Mouse (Mus musculus) ES-Bruce4 (cell line): ENCODE data around the gene Alx3. TPM values are rescaled to one million over a fixed set of nuclear protein-coding genes. Genes with fewer than 3 reads are reported as not detected.

Source experiments
- H3K27ac ChIP-seq: 2 replicates; pipeline ENCODE4 v1.5.1; 2012; ENCODE audit warnings: low read length, inconsistent platforms; ENCODE audit not compliant: insufficient read depth
- H3K27me3 ChIP-seq: 2 replicates; pipeline ENCODE4 v1.6.1; 2012; ENCODE audit warnings: mild to moderate bottlenecking, low read length, inconsistent platforms; ENCODE audit not compliant: control insufficient read depth, poor library complexity, insufficient read depth, severe bottlenecking
- H3K36me3 ChIP-seq: 2 replicates; pipeline ENCODE4 v1.6.1; 2012; ENCODE audit warnings: inconsistent platforms, mild to moderate bottlenecking, low read length, moderate library complexity; ENCODE audit not compliant: control insufficient read depth, poor library complexity, insufficient read depth, severe bottlenecking
- H3K4me1 ChIP-seq: one replicate; pipeline ENCODE4 v1.8.1; 2011; ENCODE audit warnings: low read length; ENCODE audit not compliant: control insufficient read depth, insufficient read depth
- H3K4me3 ChIP-seq: 2 replicates; pipeline ENCODE4 v1.5.1; 2011; ENCODE audit warnings: low read depth, mild to moderate bottlenecking, low read length
- H3K9ac ChIP-seq: 2 replicates; pipeline ENCODE4 v1.6.1; 2012; ENCODE audit warnings: low read depth, mild to moderate bottlenecking, inconsistent platforms; ENCODE audit not compliant: poor library complexity, severe bottlenecking
- H3K9me3 ChIP-seq: replicated peaks from 2 replicates; pipeline ENCODE4 v1.6.1; 2012; ENCODE audit warnings: mild to moderate bottlenecking, low read length, inconsistent platforms; ENCODE audit not compliant: control insufficient read depth, poor library complexity, insufficient read depth, severe bottlenecking
- CTCF ChIP-seq: IDR thresholded peaks from one replicate; pipeline ENCODE4 v1.8.1; 2011; ENCODE audit warnings: low read depth, low read length
- EP300 ChIP-seq: IDR thresholded peaks from 2 replicates; pipeline ENCODE4 v1.6.1; 2011; ENCODE audit warnings: low read depth, low read length; ENCODE audit not compliant: insufficient read depth
- POLR2A ChIP-seq: IDR thresholded peaks from one replicate; pipeline ENCODE4 v1.8.1; 2011; ENCODE audit warnings: low read length; ENCODE audit not compliant: insufficient read depth
- polyA plus RNA-seq: library from polyadenylated mRNA; stranded (reverse); fragments of >200 nt; gene quantifications from 2 replicates; pipeline ENCODE4 v1.2.4, GENCODE M21; 2011; ENCODE audit warnings: low read depth; ENCODE audit not compliant: missing spikeins, insufficient read depth, insufficient read length

Alx3 gene
- polyA plus RNA-seq, 1 experiment: 0.31 TPM

GRCm38 (mm10) chr3:107591612-107592011 is 3.2 kb upstream of the Alx3 start:
- Histone ChIP-seq H3K4me3 (no peak overlapping the region), H3K27me3 (peaks cover 16% of the 10 kb centered on the region), H3K4me1 (no peaks in the 10 kb centered on the region), H3K27ac (no peak overlapping the region), H3K36me3 (no peaks in the 10 kb centered on the region), H3K9me3 (no peaks in the 10 kb centered on the region; the same call in 1 of the 2 replicates), H3K9ac (no peak overlapping the region)
- TF ChIP-seq CTCF: no peak
- TF ChIP-seq EP300: no peak
- no peak for TF ChIP-seq POLR2A

GRCm38 (mm10) chr3:107593632-107594031 is 1.2 kb upstream of the Alx3 start:
- Histone ChIP-seq H3K9ac (no peak overlapping the region), H3K27me3 (peaks cover 21% of the 10 kb centered on the region), H3K36me3 (no peaks in the 10 kb centered on the region), H3K4me1 (no peaks in the 10 kb centered on the region), H3K9me3 (no peaks in the 10 kb centered on the region), H3K27ac (no peak overlapping the region), H3K4me3 (no peak overlapping the region)
- TF ChIP-seq POLR2A (no peak), EP300 (no peak), CTCF (no peak)

- Histone ChIP-seq H3K27me3 (peaks cover 21% of the 10 kb centered on the region), H3K4me3 (peak overlapping the region; percentile 49), H3K4me1 (no peaks in the 10 kb centered on the region), H3K36me3 (no peaks in the 10 kb centered on the region), H3K9ac (peak overlapping the region; percentile 40), H3K9me3 (no peaks in the 10 kb centered on the region), H3K27ac (no peak overlapping the region)
- no peak for TF ChIP-seq EP300
- TF ChIP-seq POLR2A: no peak
- TF ChIP-seq CTCF: no peak
These were observed 570 bp downstream of the Alx3 start for GRCm38 (mm10) chr3:107595264-107595937.

- H3K4me1 ChIP-seq: no peaks in the 10 kb centered on the region
- no peak overlapping the region for H3K9ac ChIP-seq
- no peak overlapping the region for H3K27ac ChIP-seq
- TF ChIP-seq POLR2A: no peak
- TF ChIP-seq CTCF: no peak
- TF ChIP-seq EP300: no peak
- no peaks in the 10 kb centered on the region for H3K9me3 ChIP-seq
- H3K36me3 ChIP-seq: no peaks in the 10 kb centered on the region
- H3K4me3 ChIP-seq: peak overlapping the region; percentile 49
- peaks cover 21% of the 10 kb centered on the region for H3K27me3 ChIP-seq
These were observed 1.2 kb downstream of the Alx3 start for GRCm38 (mm10) chr3:107595938-107596461.

GRCm38 (mm10) chr3:107596559-107596958 is 1.7 kb downstream of the Alx3 start:
- Histone ChIP-seq H3K9me3 (no peaks in the 10 kb centered on the region), H3K9ac (no peak overlapping the region), H3K4me1 (no peaks in the 10 kb centered on the region), H3K27me3 (peaks cover 21% of the 10 kb centered on the region), H3K4me3 (peak overlapping the region; percentile 49; the same call in 1 of the 2 replicates), H3K27ac (no peak overlapping the region), H3K36me3 (no peaks in the 10 kb centered on the region)
- TF ChIP-seq POLR2A (no peak), CTCF (no peak), EP300 (no peak)

GRCm38 (mm10) chr3:107597134-107597533 is 2.3 kb downstream of the Alx3 start:
- Histone ChIP-seq H3K27me3 (peaks cover 21% of the 10 kb centered on the region), H3K27ac (no peak overlapping the region), H3K4me3 (no peak overlapping the region), H3K4me1 (no peaks in the 10 kb centered on the region), H3K36me3 (no peaks in the 10 kb centered on the region), H3K9me3 (no peaks in the 10 kb centered on the region), H3K9ac (no peak overlapping the region)
- TF ChIP-seq EP300: no peak
- no peak for TF ChIP-seq CTCF
- no peak for TF ChIP-seq POLR2A
